Mouse (Mus musculus) heart, adult 8-10 months (tissue): ENCODE data around the gene Tpo. TPM values are rescaled to one million over a fixed set of nuclear protein-coding genes. Genes with fewer than 3 reads are reported as not detected.

ENCODE experiments used
- DNase-seq: peaks from one replicate; pipeline ENCODE4 v3.0.0; 2022; ENCODE audit warnings: low spot score
- total RNA-seq, 4 experiments: library from RNA; stranded (reverse); gene quantifications; 2 replicates each; pipeline ENCODE4 v1.2.4; 2022

The Tpo gene
- total RNA-seq, 4 experiments from 2014 or later, result not detected

GRCm38 (mm10) chr12:30077056-30077455 lies 55.4 kb downstream of the Tpo start:
- no peak for DNase-seq

GRCm38 (mm10) chr12:30076316-30076715 lies 56.1 kb downstream of the Tpo start:
- no peak for DNase-seq

DNA sequence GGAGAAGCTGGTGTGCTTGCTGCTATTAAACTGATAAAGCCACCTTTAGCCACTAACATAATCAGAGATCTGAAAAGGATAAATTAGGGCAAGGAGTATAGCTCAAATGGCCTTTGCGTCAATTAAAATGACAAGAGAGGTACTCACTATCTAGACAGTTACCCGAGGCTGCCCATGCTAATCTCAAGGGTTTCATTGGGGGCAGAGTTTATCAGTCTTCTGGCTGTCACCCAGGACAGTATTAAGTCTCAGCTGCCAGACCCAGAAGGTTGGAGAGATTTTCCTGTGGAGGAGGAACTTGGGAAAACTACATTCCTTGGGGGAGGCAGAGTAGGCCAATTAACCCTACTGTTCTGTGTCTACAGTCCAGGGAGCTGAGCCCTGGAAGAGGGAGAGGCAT lies 63.1 kb downstream of the Tpo start:
- no peak for DNase-seq

DNA sequence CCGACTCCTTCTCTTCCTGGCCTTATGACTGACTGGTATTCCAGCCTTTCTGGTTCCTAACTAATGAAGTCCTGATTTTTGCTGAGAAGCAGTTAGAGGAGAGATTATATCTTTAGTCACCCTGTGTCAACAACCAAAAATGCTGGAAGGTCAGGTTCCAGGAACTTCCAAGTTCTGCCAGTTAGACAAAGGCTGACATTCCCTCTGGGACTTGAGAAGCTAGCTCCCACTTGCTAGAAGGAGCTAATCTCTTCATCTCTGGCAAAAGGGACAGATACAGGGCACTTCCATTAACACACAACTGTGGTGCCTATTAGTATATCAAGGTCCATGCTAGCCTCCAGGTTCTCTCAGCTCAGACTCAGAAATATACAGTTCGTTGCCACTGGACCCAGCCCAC lies 64.6 kb downstream of the Tpo start:
- DNase-seq, result no peak

- no peak for DNase-seq
Measured at GRCm38 (mm10) chr12:30062118-30062505, 70.3 kb downstream of the Tpo start.

DNA sequence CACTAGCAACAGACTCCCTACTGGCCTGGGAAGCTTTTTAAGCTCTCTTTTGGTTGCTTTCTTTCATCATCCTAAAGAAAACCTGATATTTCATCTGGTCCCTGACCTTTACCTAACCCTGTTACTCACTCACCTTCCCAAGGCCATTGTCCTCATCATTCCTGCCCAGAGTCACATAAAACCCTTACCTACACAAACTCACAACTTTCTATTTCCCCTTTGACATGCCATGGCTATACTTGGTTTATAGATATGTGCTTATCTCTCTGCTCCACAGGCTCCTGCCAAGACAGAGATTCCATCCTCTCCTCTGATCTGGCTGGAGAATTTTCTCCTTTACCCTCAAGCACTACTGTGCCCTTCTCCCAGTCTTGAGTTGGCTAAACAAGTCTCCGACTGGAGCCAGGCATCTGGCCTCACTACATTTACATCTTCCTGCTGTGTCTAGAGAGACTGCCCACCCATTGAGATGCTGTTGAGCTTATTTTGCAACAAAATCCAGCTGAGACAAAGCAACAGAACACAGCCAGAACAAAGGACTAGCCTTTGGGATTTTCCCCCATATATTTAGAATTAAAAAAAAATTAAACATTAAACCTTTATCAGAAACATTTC lies 70.8 kb downstream of the Tpo start:
- DNase-seq, result no peak

- DNase-seq, result no peak
Measured at GRCm38 (mm10) chr12:30058044-30058443, 74.4 kb downstream of the Tpo start.

DNA sequence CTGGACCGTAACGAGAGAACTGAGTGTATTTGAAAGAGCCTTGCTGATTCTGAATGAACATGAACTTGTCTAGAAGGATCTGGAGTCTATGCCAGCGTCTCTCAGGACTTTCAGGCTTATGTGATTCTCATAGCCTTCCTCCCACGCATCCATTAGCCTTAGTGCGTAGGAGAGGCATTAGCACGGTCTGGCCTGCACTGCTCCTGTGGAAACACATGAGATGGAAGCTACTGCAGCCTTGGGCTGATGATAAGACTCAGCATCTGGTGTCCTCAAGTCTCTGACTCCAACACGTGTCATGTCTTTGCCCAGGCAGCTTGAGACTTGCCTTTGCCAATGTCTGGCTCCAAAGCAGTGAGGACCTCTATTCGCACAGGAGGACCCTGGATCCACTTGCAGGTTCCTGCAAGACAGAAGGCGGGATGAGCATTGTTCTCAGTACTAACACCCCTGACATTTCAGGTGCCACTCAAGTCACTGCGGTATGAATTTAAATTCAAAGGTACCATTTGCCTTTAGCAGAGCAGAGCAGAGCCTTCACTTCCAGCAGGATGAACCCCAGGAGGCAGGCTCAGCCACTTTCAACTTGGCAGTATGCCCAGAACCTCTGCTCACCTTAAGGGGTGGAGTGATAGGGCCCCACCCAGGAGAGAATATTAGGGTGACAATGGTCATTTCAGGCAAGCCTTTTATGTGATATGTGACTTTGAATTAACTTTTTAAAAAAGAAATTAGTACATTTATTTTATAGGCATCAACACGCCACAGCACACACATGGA lies 77.5 kb downstream of the Tpo start:
- no peak for DNase-seq

GRCm38 (mm10) chr12:30050235-30050634 lies 82.2 kb downstream of the Tpo start:
- DNase-seq, result peak; percentile 28

DNA sequence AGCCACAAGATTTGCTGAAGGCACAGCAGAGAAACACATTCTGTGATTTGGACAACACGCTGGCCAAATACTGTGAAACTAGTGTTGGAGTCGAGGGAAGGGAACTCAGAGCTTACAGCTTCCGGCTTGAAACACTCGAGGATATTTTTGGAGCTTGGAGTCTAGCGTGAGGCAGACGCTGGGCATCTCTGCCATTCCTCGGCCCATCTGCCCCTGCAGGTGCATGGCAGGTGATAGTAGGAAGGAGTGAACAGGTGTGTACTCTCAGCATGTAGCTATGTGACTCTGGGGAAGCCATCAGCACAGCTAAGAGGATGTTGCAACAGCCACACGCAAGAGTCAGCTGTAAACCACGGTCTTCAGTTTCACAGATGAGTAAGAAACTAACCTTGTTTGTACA lies 82.6 kb downstream of the Tpo start:
- DNase-seq, result no peak

DNA sequence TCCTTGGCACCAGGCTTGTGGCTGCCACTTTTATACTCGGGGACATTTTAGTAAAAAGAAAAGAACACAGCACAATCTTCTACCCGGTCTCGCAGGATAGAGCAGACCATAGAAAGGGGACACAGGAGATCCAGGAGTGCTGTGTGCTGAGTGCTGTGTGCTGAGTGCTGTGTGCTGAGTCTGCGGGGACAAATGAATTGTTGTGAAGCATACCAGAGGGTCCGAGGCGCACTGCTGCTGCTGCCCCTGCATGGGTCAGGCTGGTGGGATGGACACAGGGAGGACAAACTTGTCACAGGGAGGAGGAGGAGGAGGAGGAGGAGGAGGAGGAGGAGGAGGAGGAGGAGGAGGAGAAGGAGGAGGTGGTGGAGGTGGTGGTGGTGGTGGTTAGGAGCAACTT lies 83.6 kb downstream of the Tpo start:
- DNase-seq, result no peak

- peak; percentile 62 for DNase-seq
Measured at GRCm38 (mm10) chr12:30040150-30040549, 92.3 kb downstream of the Tpo start.

DNA sequence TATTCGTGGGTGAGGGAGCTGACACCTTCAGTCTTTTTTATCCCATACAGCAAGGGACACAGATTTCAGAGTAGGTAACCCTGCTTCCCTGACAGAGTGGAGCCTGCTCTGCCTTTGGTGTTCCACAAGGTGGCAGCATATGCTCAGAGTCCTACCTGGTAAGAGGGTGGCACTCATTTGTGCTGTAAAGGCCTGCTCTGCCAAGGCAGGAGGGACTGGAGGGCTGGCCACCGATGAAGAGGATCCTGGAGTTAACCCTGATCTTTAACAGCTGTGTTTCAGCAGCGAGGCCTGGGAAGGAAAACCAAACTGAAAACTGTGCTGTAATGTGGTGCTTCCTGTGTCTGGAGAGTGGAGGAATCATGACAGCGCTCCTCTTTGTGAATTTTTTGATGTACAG lies 92.9 kb downstream of the Tpo start:
- peak; percentile 61 for DNase-seq

DNA sequence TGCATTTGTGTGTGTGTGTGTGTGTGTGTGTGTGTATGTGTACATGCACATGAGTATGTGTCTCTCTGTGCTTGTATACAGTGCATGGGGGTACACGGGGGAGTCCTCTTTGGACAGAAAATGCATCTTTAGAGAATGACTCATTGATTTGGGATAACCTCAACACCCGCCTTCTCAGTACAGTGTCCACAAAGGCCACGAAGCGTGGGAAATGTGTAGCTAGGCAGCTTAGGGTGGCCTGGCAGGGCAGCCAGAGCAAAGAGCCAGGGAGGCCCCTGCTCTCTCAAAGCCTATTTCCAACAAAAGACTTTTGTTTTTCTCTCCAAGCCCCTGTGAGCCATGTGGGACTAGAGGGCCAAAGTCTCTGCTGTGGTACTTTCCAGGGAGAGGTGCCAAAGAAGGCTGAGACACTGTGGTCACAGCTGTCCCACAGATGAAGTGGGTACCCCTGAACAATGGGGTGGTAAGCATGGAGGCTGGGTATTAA lies 95.8 kb downstream of the Tpo start:
- DNase-seq, result no peak

DNA sequence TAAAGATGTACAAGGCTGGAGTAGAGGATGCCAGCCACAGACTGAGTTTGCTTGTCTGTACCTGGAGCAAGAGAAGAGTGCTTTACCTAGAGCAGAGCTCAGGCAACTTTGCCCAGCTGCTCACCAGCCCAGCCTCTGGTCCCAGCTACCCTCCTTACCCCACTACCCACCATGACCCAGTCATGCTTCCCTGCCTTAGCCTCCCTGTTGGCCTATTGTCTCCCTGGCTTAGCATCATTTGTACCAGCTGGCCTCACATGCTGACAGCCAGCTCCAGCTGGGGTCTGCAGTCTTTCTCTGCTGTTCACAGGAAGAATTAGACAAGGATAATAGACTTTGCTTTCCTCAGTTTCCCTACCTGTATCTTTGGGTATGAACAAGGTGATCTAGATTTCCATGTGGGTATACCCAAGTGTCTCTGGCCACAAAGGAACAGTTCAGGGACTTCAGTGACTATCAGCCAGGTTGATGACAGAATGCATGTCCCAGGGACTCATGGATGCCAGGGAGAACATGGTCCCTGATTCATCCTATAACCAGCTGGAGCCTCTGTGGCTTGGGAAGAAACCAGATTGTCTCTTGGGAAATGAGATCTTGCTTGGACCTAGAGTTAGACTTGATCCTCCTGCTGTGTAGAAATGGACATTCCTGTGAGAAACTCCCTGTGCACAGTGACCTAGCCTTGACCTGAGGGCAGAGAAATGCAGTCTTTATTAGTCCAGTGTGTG lies 96.4 kb downstream of the Tpo start:
- DNase-seq, result peak; percentile 55

- peak; percentile 56 for DNase-seq
Measured at GRCm38 (mm10) chr12:30035406-30035805, 97.0 kb downstream of the Tpo start.

DNA sequence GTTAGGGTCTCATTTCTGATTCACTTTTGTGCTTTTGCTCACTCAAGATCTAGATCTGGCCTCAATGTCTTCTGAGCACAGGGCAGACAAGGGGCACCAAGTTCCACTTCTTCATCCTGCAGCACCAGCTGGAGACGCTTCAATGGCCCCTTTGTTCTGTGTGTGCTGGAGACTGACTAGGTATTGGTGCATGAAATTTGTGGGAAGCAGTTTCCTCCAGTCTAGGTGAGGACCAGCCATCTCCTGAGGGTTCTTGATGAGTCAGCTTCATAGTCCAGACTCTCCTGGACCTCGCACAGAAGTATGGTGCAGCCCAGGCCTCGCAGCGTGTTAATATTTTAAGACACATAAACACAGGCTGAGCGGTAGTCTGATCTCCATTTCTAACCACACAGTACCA lies 97.7 kb downstream of the Tpo start:
- DNase-seq, result no peak

GRCm38 (mm10) chr12:30030571-30030970 lies 101.9 kb downstream of the Tpo start:
- DNase-seq, result no peak

DNA sequence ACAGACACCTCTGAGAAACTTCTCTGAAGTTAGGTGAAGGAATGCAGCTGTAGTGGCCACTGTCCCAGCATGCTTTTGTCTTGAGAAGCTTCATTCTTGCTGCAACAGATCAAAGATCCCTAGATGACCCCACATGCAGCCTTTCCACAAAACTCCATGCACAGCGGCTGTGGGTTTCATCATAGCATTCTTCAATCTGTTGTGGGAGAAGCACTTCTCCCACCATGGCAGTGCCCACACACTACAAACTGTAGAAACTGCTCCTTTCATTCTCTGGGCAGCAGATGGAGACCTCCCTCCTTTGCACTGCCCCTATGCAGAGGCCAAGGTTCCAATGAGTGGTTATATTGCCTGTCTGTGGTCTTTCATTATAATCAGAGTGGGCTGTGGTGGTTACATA lies 103.3 kb downstream of the Tpo start:
- no peak for DNase-seq

GRCm38 (mm10) chr12:30027721-30028340 lies 104.6 kb downstream of the Tpo start:
- DNase-seq, result no peak

DNA sequence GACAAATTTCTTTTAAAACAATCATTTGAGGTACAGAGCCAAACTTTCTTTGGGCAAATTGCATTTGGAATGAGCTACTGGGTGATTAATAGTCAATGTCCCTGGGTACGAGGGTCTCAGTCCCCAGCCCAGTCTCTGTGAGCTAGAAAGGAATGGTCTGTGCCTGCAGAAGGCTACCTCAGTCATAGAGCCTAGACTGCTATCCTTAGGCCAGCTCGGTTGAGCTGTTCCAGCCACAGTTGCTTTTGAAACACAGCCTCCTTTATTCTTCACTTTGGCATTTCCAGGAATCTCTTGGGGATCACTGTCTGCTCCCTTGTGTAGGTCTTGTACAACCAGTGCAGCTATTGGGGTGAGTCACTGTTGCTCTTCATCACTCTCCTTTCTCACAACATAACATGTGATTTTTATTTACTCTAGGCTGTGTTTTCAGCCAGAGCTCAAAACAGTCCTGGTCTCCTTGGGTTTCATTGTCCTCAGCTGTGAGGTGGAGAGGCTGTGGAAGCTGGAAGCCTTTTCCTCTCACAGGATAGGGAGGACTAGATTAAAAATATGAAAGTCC lies 108.1 kb downstream of the Tpo start:
- DNase-seq, result peak; percentile 61

GRCm38 (mm10) chr12:30023491-30023890 lies 108.9 kb downstream of the Tpo start:
- no peak for DNase-seq
